In the genomic region with DNA sequence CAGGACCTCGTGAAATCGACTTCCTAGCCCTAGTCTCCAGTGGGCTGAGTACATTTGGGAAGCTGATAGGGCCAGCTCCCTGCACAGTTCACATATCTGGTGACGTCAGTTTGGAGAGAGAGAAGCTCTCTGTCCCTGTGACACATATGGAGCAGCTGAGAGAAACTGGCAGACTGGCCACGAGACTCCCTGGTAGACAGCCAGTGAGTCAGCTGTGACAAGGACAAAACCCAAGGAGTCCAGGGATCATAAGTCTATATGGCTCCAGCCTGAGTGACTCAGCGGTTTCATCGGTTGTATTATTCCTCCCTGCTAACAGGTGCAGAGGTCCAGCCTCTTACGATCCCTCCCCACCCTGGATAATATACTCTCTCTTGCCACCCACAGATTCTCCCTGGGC, we compare ENCODE assay signal across 9 mouse cellular contexts. TPM values are rescaled to one million over a fixed set of nuclear protein-coding genes. Genes with fewer than 3 reads are reported as not detected.
DNase-seq lines count a peak whose midpoint lies in the region; ATAC-seq and TF ChIP-seq lines count a peak whose summit lies in the region.
"Had no signal": no experiment of that assay in that cellular context is flagged by ENCODE, and none has a peak within 500 bp of the region (broad histone marks: within the 10 kb centered on the region; RNA-seq: fewer than 3 reads in every experiment).

No protein-coding gene starts in this region.

- H3K9me3 ChIP-seq in megakaryocyte, embryonic 14.5 days: no peaks in the 10 kb centered on the region
- no peaks in the 10 kb centered on the region for H3K9me3 ChIP-seq in heart, embryonic 13.5 days

- no peak for TF ChIP-seq POLR2A in small intestine, adult 2 months (IDR thresholded peaks at IDR 0.05; ENCODE audit: low read depth, low read length)

- TF ChIP-seq CTCF in small intestine, adult 2 months (IDR thresholded peaks at IDR 0.05; ENCODE audit: extremely low read depth, insufficient read length, insufficient replicate concordance, low read depth, low read length): no peak

- H3K4me1 ChIP-seq in megakaryocyte, embryonic 14.5 days: peaks cover 89% of the 10 kb centered on the region
- peaks cover 28% of the 10 kb centered on the region for H3K4me1 ChIP-seq in heart, embryonic 13.5 days
- H3K4me1 ChIP-seq in small intestine, adult 2 months (ENCODE audit: control insufficient read depth, insufficient read depth, insufficient read length, low read length): peaks cover 6% of the 10 kb centered on the region; the same call in 1 of the 2 replicates

- ATAC-seq in megakaryocyte, adult 5-6 weeks (ENCODE audit: poor library complexity, severe bottlenecking): no peak
- ATAC-seq in heart, embryonic 13.5 days (ENCODE audit: extremely low read depth, insufficient number of reproducible peaks, low FRiP score, low TSS enrichment): no peak
- ATAC-seq in monocyte, adult 5-6 weeks (replicated peaks; ENCODE audit: insufficient number of reproducible peaks, low FRiP score, low TSS enrichment, poor library complexity, severe bottlenecking): no peak

- no peaks in the 10 kb centered on the region for H3K27me3 ChIP-seq in megakaryocyte, embryonic 14.5 days (replicated peaks)
- no peaks in the 10 kb centered on the region for H3K27me3 ChIP-seq in heart, embryonic 13.5 days (replicated peaks)
- no peaks in the 10 kb centered on the region for H3K27me3 ChIP-seq in small intestine, adult 2 months (ENCODE audit: control insufficient read depth, insufficient read depth, low read length)

- no peak overlapping the region for H3K4me2 ChIP-seq in heart, embryonic 13.5 days

- peak overlapping the region; percentile 62 for H3K4me3 ChIP-seq in megakaryocyte, embryonic 14.5 days (replicated peaks)
- H3K4me3 ChIP-seq in heart, embryonic 13.5 days: no peak overlapping the region
- H3K4me3 ChIP-seq in small intestine, adult 2 months (ENCODE audit: low read depth, low read length): no peak overlapping the region

- H3K36me3 ChIP-seq in megakaryocyte, embryonic 14.5 days (replicated peaks; ENCODE audit: low read length): no peaks in the 10 kb centered on the region
- H3K36me3 ChIP-seq in heart, embryonic 13.5 days: no peaks in the 10 kb centered on the region
- H3K36me3 ChIP-seq in small intestine, adult 2 months (ENCODE audit: control insufficient read depth, insufficient read depth, low read length): no peaks in the 10 kb centered on the region

- peak; percentile 68 to 70 for DNase-seq in cerebellum, postnatal 10 days
- no peak for DNase-seq in cerebellum, adult 8-10 months
- DNase-seq in layer of hippocampus, postnatal 36 days: no peak

- 0 out of 2 replicates have a peak overlapping the region, but pooled peaks have one; percentile 30 for H3K27ac ChIP-seq in heart, embryonic 13.5 days (replicated peaks)
- peak overlapping the region; percentile 45 for H3K27ac ChIP-seq in small intestine, adult 2 months (ENCODE audit: insufficient read depth, low read depth, low read length)

- 43% methylated on average over 7 of the region's 7 CpGs for WGBS in heart, embryonic 13.5 days
- WGBS in small intestine, adult 2 months: 25% methylated on average over 7 of the region's 7 CpGs

- 0 out of 2 replicates have a peak overlapping the region, but pooled peaks have one; percentile 14 for H3K9ac ChIP-seq in heart, embryonic 13.5 days

RNA-seq across cellular contexts. Expression of a gene that starts 12.4 kb away (rescaled TPM):
- polyA plus RNA-seq in megakaryocyte, embryonic 14.5 days (2012; ENCODE audit: insufficient read depth, low replicate concordance): not detected in 2 replicates
- not detected in 2 replicates for total RNA-seq in megakaryocyte, adult 5-6 weeks (2015)
- total RNA-seq in megakaryocyte, adult 5-6 weeks (2017): not detected in 2 replicates
- polyA plus RNA-seq in heart, embryonic 13.5 days (2015; fragmentation: Nextera tagmentation; extraction: Ambion mirVana): 1.6 and 1.7 TPM in 2 replicates
- 112 and 571 TPM in 2 replicates for polyA plus RNA-seq in small intestine, adult 2 months (2012; rRNA removed)
- not detected in 3 replicates for total RNA-seq in monocyte, adult 5-6 weeks (2017)
- total RNA-seq in layer of hippocampus, postnatal 36 days (2021): not detected
- total RNA-seq: left cerebral cortex, postnatal 36 days had no signal

RNA-seq across cellular contexts. Expression of a gene that starts 26.9 kb away (rescaled TPM):
- 0.64 and 3.8 TPM in 2 replicates for polyA plus RNA-seq in megakaryocyte, embryonic 14.5 days (2012; ENCODE audit: insufficient read depth, low replicate concordance)
- not detected in 2 replicates for total RNA-seq in megakaryocyte, adult 5-6 weeks (2015)
- total RNA-seq in megakaryocyte, adult 5-6 weeks (2017): not detected in 2 replicates
- polyA plus RNA-seq in heart, embryonic 13.5 days (2015; fragmentation: Nextera tagmentation; extraction: Ambion mirVana): 6.3 and 7.0 TPM in 2 replicates
- 1,043 and 2,448 TPM in 2 replicates for polyA plus RNA-seq in small intestine, adult 2 months (2012; rRNA removed)
- not detected in 3 replicates for total RNA-seq in monocyte, adult 5-6 weeks (2017)
- total RNA-seq in layer of hippocampus, postnatal 36 days (2021): under 1 TPM; 0.61 to 0.92 TPM

RNA-seq across cellular contexts. Expression of a gene that starts 26.9 kb away (rescaled TPM):
- polyA plus RNA-seq in megakaryocyte, embryonic 14.5 days (2012; ENCODE audit: insufficient read depth, low replicate concordance): 18.7 and 34.3 TPM in 2 replicates
- 0.46 and 3.0 TPM in 2 replicates for total RNA-seq in megakaryocyte, adult 5-6 weeks (2015)
- 0.89 and 1.3 TPM in 2 replicates for total RNA-seq in megakaryocyte, adult 5-6 weeks (2017)
- 9.3 and 10.4 TPM in 2 replicates for polyA plus RNA-seq in heart, embryonic 13.5 days (2015; fragmentation: Nextera tagmentation; extraction: Ambion mirVana)
- 8.2 and 21.4 TPM in 2 replicates for polyA plus RNA-seq in small intestine, adult 2 months (2012; rRNA removed)
- 1.3 to 1.6 TPM in 2 of 3 replicates, not detected in the other for total RNA-seq in monocyte, adult 5-6 weeks (2017)
- 1 to 10 TPM; 7.1 to 8.4 TPM for total RNA-seq in layer of hippocampus, postnatal 36 days (2021)

RNA-seq across cellular contexts. Expression of a gene that starts 43.8 kb away (rescaled TPM):
- polyA plus RNA-seq in megakaryocyte, embryonic 14.5 days (2012; ENCODE audit: insufficient read depth, low replicate concordance): not detected in 2 replicates
- total RNA-seq in megakaryocyte, adult 5-6 weeks (2015): 7.8 and 8.2 TPM in 2 replicates
- total RNA-seq in megakaryocyte, adult 5-6 weeks (2017): 2.9 and 7.7 TPM in 2 replicates
- 3.2 and 9.9 TPM in 2 replicates for polyA plus RNA-seq in heart, embryonic 13.5 days (2015; fragmentation: Nextera tagmentation; extraction: Ambion mirVana)
- not detected in 2 replicates for polyA plus RNA-seq in small intestine, adult 2 months (2012; rRNA removed)
- not detected in 3 replicates for total RNA-seq in monocyte, adult 5-6 weeks (2017)
- total RNA-seq in layer of hippocampus, postnatal 36 days (2021): not detected
- total RNA-seq: left cerebral cortex, postnatal 36 days had no signal

RNA-seq across cellular contexts. Expression of a gene that starts 49.8 kb away (rescaled TPM):
- 23.7 and 34.3 TPM in 2 replicates for polyA plus RNA-seq in megakaryocyte, embryonic 14.5 days (2012; ENCODE audit: insufficient read depth, low replicate concordance)
- total RNA-seq in megakaryocyte, adult 5-6 weeks (2015): 52.5 and 55.0 TPM in 2 replicates
- 22.9 and 32.7 TPM in 2 replicates for total RNA-seq in megakaryocyte, adult 5-6 weeks (2017)
- 59.1 and 65.8 TPM in 2 replicates for polyA plus RNA-seq in heart, embryonic 13.5 days (2015; fragmentation: Nextera tagmentation; extraction: Ambion mirVana)
- polyA plus RNA-seq in small intestine, adult 2 months (2012; rRNA removed): 48.1 and 90.7 TPM in 2 replicates
- 13.0 to 27.0 TPM (median 24.1 TPM) in 3 replicates for total RNA-seq in monocyte, adult 5-6 weeks (2017)
- total RNA-seq in layer of hippocampus, postnatal 36 days (2021): 10 to 100 TPM; 27.7 to 33.1 TPM

Comparison
In these comparisons a context has a peak if more than half of its experiments do, and no peak if none do; other contexts are left out.
1. DNase-seq: peak in cerebellum, postnatal 10 days (2 of 2); none in cerebellum, adult 8-10 months (single experiment) and layer of hippocampus, postnatal 36 days (0 of 2).